Mouse (Mus musculus): Measurements from ENCODE around the gene Gper1. TPM values are rescaled to one million over a fixed set of nuclear protein-coding genes. Genes with fewer than 3 reads are reported as not detected.

The Gper1 gene
- polyA plus RNA-seq (2015; fragmentation: Nextera tagmentation; extraction: Ambion mirVana) = 7.1 and 7.2 TPM in 2 replicates

GRCm38 (mm10) chr5:139423026-139423865, at the start of gene Gper1:
Gene Gper1 (plus strand): TSS chr5:139423151.
- Histone ChIP-seq H3K36me3 (ENCODE audit: insufficient read depth, low read length) (no peaks in the 10 kb centered on the region), H3K4me2 (replicated peaks; ENCODE audit: low read depth, low read length) (peak within 1 kb of the TSS; percentile 32; the same call in 1 of the 2 replicates), H3K27ac (ENCODE audit: low read length) (no peak within 1 kb of the TSS), H3K4me1 (ENCODE audit: insufficient read depth, low read depth, low read length) (peaks cover 5% of the 10 kb centered on the region; the same call in 1 of the 2 replicates), H3K27me3 (replicated peaks; ENCODE audit: insufficient read depth, low read length) (no peaks in the 10 kb centered on the region), H3K4me3 (ENCODE audit: low read depth, low read length) (no peak within 1 kb of the TSS), H3K9me3 (ENCODE audit: low read length) (no peaks in the 10 kb centered on the region), H3K9ac (replicated peaks; ENCODE audit: low read depth) (no peak within 1 kb of the TSS)
- ATAC-seq (0 out of 2 replicates have a peak, but pooled peaks have one; percentile 36), DNase-seq (ENCODE audit: low spot score) (peak; percentile 69)
- no peak for TF ChIP-seq EP300 (IDR thresholded peaks at IDR 0.05)
- TF ChIP-seq CTCF (IDR thresholded peaks at IDR 0.05) = peak; percentile 19
- WGBS = 34% methylated on average over 21 of the region's 21 CpGs

- no peak for DNase-seq (ENCODE audit: low spot score)
- WGBS = 63% methylated on average over 6 of the region's 6 CpGs
- Histone ChIP-seq H3K4me1 (ENCODE audit: insufficient read depth, low read depth, low read length) (peaks cover 36% of the 10 kb centered on the region), H3K27ac (ENCODE audit: low read length) (no peak overlapping the region), H3K4me3 (ENCODE audit: low read depth, low read length) (no peak overlapping the region), H3K9me3 (ENCODE audit: low read length) (no peaks in the 10 kb centered on the region), H3K4me2 (replicated peaks; ENCODE audit: low read depth, low read length) (no peak overlapping the region), H3K36me3 (ENCODE audit: insufficient read depth, low read length) (no peaks in the 10 kb centered on the region), H3K27me3 (replicated peaks; ENCODE audit: insufficient read depth, low read length) (no peaks in the 10 kb centered on the region), H3K9ac (replicated peaks; ENCODE audit: low read depth) (no peak overlapping the region)
- no peak for TF ChIP-seq EP300 (IDR thresholded peaks at IDR 0.05)
- no peak for TF ChIP-seq CTCF (IDR thresholded peaks at IDR 0.05)
- ATAC-seq = no peak
These were observed 49.0 kb upstream of the Gper1 start for GRCm38 (mm10) chr5:139373889-139374444.

- TF ChIP-seq EP300 (IDR thresholded peaks at IDR 0.05) (no peak), CTCF (IDR thresholded peaks at IDR 0.05) (no peak)
- H3K4me1 ChIP-seq (ENCODE audit: insufficient read depth, low read depth, low read length) = peaks cover 45% of the 10 kb centered on the region
These were observed 48.1 kb upstream of the Gper1 start for GRCm38 (mm10) chr5:139374841-139375240.

GRCm38 (mm10) chr5:139377468-139378270, 45.3 kb upstream of the Gper1 start, which contains the start of gene Gpr146:
Gene Gpr146 (plus strand): TSS chr5:139377697.
- no peaks in the 10 kb centered on the region for H3K9me3 ChIP-seq (ENCODE audit: low read length)
- H3K36me3 ChIP-seq (ENCODE audit: insufficient read depth, low read length) = no peaks in the 10 kb centered on the region
- TF ChIP-seq EP300 (IDR thresholded peaks at IDR 0.05) = peak; percentile 83
- 0 out of 2 replicates have a peak, but pooled peaks have one; percentile 4 for TF ChIP-seq CTCF (IDR thresholded peaks at IDR 0.05)
- WGBS = 18% methylated on average over 18 of the region's 18 CpGs
- peaks cover 41% of the 10 kb centered on the region for H3K4me1 ChIP-seq (ENCODE audit: insufficient read depth, low read depth, low read length)
- peak; percentile 25 for ATAC-seq
- peak; percentile 78 for DNase-seq (ENCODE audit: low spot score)
- no peaks in the 10 kb centered on the region for H3K27me3 ChIP-seq (replicated peaks; ENCODE audit: insufficient read depth, low read length)
- peak within 1 kb of the TSS; percentile 97 for H3K27ac ChIP-seq (ENCODE audit: low read length)
- H3K4me3 ChIP-seq (ENCODE audit: low read depth, low read length) = no peak within 1 kb of the TSS
- peak within 1 kb of the TSS; percentile 83 for H3K4me2 ChIP-seq (replicated peaks; ENCODE audit: low read depth, low read length)
- no peak within 1 kb of the TSS for H3K9ac ChIP-seq (replicated peaks; ENCODE audit: low read depth)

More at GRCm38 (mm10) chr5:139374841-139375240, 48.1 kb upstream of the Gper1 start:
- no peaks in the 10 kb centered on the region for H3K9me3 ChIP-seq (ENCODE audit: low read length)
- H3K27me3 ChIP-seq (replicated peaks; ENCODE audit: insufficient read depth, low read length) = no peaks in the 10 kb centered on the region
- no peaks in the 10 kb centered on the region for H3K36me3 ChIP-seq (ENCODE audit: insufficient read depth, low read length)
- ATAC-seq (no peak), DNase-seq (ENCODE audit: low spot score) (no peak)
- H3K27ac ChIP-seq (ENCODE audit: low read length) = no peak overlapping the region
- 91% methylated on average over 2 of the region's 2 CpGs for WGBS
- H3K9ac ChIP-seq (replicated peaks; ENCODE audit: low read depth) = no peak overlapping the region
- H3K4me3 ChIP-seq (ENCODE audit: low read depth, low read length) = no peak overlapping the region
- no peak overlapping the region for H3K4me2 ChIP-seq (replicated peaks; ENCODE audit: low read depth, low read length)

- 40% methylated on average over 7 of the region's 7 CpGs for WGBS
- Histone ChIP-seq H3K4me3 (ENCODE audit: low read depth, low read length) (no peak overlapping the region), H3K4me2 (replicated peaks; ENCODE audit: low read depth, low read length) (peak overlapping the region; percentile 83; the same call in 1 of the 2 replicates), H3K4me1 (ENCODE audit: insufficient read depth, low read depth, low read length) (peaks cover 43% of the 10 kb centered on the region), H3K27ac (ENCODE audit: low read length) (peak overlapping the region; percentile 97), H3K9ac (replicated peaks; ENCODE audit: low read depth) (no peak overlapping the region), H3K36me3 (ENCODE audit: insufficient read depth, low read length) (no peaks in the 10 kb centered on the region), H3K9me3 (ENCODE audit: low read length) (no peaks in the 10 kb centered on the region), H3K27me3 (replicated peaks; ENCODE audit: insufficient read depth, low read length) (no peaks in the 10 kb centered on the region)
- ATAC-seq (no peak), DNase-seq (ENCODE audit: low spot score) (no peak)
- no peak for TF ChIP-seq EP300 (IDR thresholded peaks at IDR 0.05)
- TF ChIP-seq CTCF (IDR thresholded peaks at IDR 0.05) = no peak
These were observed 44.7 kb upstream of the Gper1 start for GRCm38 (mm10) chr5:139378271-139378556.
